Mouse (Mus musculus) erythroblast, embryonic 14.5 days (primary cell): Measurements from ENCODE around the gene Akr1b3. TPM values are rescaled to one million over a fixed set of nuclear protein-coding genes. Genes with fewer than 3 reads are reported as not detected.

Source experiments
- H3K27me3 ChIP-seq: 2 replicates; pipeline ENCODE4 v1.6.1; 2012; ENCODE audit warnings: inconsistent platforms; ENCODE audit not compliant: control insufficient read depth
- H3K36me3 ChIP-seq: 2 replicates; pipeline ENCODE4 v1.6.1; 2012; ENCODE audit warnings: mild to moderate bottlenecking, inconsistent platforms; ENCODE audit not compliant: control insufficient read depth
- H3K4me1 ChIP-seq: 2 replicates; pipeline ENCODE4 v1.6.1; 2012; ENCODE audit warnings: inconsistent platforms; ENCODE audit not compliant: control insufficient read depth
- H3K4me3 ChIP-seq: replicated peaks from 2 replicates; pipeline ENCODE3; 2012; ENCODE audit warnings: moderate library complexity, mild to moderate bottlenecking, inconsistent platforms
- H3K9me3 ChIP-seq: 2 replicates; pipeline ENCODE4 v1.6.1; 2012; ENCODE audit warnings: low read length, inconsistent platforms, mixed read lengths; ENCODE audit not compliant: control insufficient read depth
- GATA1 ChIP-seq: IDR thresholded peaks from 2 replicates; pipeline ENCODE4 v1.6.1; 2012; ENCODE audit warnings: low read length, inconsistent platforms, mixed read lengths
- TAL1 ChIP-seq: IDR thresholded peaks from 3 replicates; pipeline ENCODE4 v1.6.1; 2012; ENCODE audit warnings: low read length, inconsistent platforms, mixed read lengths
- polyA plus RNA-seq: library from polyadenylated mRNA; stranded (reverse); fragments of >175 nt; gene quantifications from 2 replicates; pipeline ENCODE4 v1.2.3, GENCODE M21; 2012

Gene Akr1b3
- polyA plus RNA-seq, 1 experiment = 0.54 TPM

DNA sequence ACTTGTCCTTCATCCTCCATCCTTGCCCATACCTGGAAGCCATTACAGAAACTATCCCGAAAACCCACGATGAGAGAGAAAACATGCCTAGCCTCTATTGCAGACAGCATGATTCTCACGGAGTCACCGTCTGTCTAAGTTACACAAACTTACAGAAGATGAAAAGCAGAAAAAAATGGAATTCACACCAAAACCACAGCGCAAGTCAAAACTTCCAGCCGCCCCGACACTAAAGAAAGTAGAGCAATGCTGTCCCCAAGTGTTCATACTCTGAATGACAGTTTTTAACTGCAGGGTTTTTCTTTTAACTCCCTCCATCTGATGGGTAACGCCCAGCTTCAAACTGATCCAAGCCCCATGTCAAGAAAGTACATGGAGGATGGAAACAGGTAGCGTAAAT is 39.6 kb downstream of the Akr1b3 start:
- Histone ChIP-seq H3K4me1 (no peaks in the 10 kb centered on the region), H3K4me3 (no peak overlapping the region), H3K9me3 (no peaks in the 10 kb centered on the region), H3K36me3 (no peaks in the 10 kb centered on the region), H3K27me3 (no peaks in the 10 kb centered on the region)
- no peak for TF ChIP-seq TAL1
- no peak for TF ChIP-seq GATA1

DNA sequence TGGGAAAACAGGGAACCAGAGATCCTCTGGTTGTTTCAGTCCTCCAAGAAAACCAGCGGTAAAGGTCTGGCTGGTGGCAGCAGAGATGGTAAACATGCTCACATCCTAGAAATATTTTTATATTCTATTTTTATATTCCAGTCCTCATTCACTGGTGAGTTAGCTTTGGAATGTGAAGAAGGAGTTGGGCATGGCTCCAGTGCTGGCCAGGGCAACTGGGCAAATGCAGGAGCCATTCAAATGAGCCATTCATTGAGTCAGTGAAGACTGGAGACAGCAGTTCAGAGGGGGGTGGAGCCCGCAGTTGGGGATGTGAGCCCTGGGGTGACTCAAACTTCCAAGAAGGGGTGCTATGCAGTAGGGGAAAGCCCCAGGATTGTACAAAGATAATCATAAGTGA is 42.9 kb downstream of the Akr1b3 start:
- Histone ChIP-seq H3K4me1 (no peaks in the 10 kb centered on the region), H3K27me3 (no peaks in the 10 kb centered on the region), H3K9me3 (no peaks in the 10 kb centered on the region), H3K4me3 (no peak overlapping the region), H3K36me3 (no peaks in the 10 kb centered on the region)
- TF ChIP-seq GATA1 (no peak), TAL1 (no peak)

DNA sequence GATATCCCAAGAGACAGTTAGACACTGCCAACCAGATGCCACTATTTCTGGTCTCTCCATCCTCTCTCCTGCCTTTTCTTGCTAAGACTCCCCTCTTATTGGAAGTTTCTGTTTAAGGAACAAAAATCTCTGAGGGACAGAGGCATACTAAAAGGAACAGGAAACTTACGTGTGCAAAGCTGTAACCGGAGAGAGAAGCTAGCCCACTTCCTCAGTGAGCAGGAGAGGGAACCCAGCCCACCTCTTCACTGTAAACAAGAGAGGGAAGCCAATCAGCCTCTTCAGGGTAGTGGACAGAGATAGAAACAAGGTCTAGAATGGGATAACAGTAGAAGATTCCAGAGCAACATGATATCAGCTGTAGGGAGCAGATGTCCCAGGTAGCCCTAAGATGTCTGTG is 44.2 kb downstream of the Akr1b3 start:
- no peaks in the 10 kb centered on the region for H3K9me3 ChIP-seq
- no peaks in the 10 kb centered on the region for H3K36me3 ChIP-seq
- H3K4me3 ChIP-seq = no peak overlapping the region
- no peaks in the 10 kb centered on the region for H3K4me1 ChIP-seq
- no peak for TF ChIP-seq TAL1
- no peak for TF ChIP-seq GATA1
- no peaks in the 10 kb centered on the region for H3K27me3 ChIP-seq

DNA sequence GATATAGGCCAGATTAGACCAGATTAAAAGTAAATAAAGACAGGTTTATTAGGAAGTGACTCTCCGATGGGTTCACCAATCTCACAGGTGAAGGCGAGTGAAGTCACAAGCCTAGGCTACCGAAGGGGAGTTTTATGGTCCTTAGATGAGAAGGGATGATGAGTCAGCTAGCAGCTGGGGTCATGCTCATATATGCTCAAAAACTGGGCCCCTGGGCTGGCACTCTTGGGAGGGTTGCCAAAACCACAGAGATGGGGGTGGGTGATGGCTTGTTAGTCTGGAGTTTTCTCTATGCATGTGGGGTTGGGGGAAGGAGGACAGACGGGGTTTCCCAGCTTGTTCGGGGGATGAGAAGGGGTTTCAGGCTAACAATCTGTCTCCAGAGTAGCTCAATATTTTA is 44.8 kb downstream of the Akr1b3 start:
- no peak for TF ChIP-seq TAL1
- TF ChIP-seq GATA1 = no peak
- Histone ChIP-seq H3K9me3 (no peaks in the 10 kb centered on the region), H3K36me3 (no peaks in the 10 kb centered on the region), H3K4me3 (no peak overlapping the region), H3K27me3 (no peaks in the 10 kb centered on the region), H3K4me1 (no peaks in the 10 kb centered on the region)

DNA sequence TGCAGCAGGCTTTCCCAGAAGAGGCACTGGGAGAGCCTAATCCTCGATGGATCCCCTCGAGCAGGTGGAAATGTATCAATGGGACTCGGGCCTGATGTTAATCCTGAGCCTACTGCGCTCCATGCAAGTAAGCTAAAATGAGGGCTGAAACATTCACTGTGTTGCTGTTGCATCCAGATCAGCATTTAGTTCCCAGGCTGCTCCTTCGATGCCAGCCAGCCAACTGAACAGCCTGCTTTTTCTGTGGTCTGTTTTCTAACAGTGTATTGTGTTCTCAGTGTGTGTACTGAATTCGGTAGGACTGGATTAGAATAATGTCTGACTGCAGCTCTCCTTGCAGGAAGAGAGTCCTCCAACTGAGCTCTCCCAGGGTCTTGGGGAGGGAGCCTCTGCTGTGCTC is 46.6 kb downstream of the Akr1b3 start:
- H3K4me1 ChIP-seq = no peaks in the 10 kb centered on the region
- TF ChIP-seq GATA1 (no peak), TAL1 (no peak)
- H3K36me3 ChIP-seq = no peaks in the 10 kb centered on the region
- H3K27me3 ChIP-seq = no peaks in the 10 kb centered on the region
- H3K9me3 ChIP-seq = no peaks in the 10 kb centered on the region
- H3K4me3 ChIP-seq = no peak overlapping the region

DNA sequence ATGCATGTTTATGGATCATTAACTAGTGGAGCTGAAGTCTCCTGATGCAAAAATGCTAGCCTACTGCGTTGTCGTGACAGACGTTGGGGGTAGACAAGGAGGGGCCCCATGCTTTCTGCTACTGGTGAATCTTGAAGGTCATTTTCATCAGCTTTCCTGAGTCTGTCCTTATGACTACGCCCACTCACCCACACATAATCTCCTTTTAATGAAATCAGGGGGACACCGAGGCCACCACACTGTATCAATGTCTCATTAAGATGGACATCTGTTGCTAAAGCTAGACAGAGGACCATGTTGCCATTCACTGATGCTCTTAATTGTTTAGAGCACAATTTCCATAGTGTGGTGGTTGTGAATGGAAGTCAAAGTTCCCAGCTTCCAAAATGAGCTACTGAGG is 58.7 kb downstream of the Akr1b3 start:
- Histone ChIP-seq H3K36me3 (no peaks in the 10 kb centered on the region), H3K27me3 (no peaks in the 10 kb centered on the region), H3K4me3 (no peak overlapping the region), H3K9me3 (no peaks in the 10 kb centered on the region), H3K4me1 (no peaks in the 10 kb centered on the region)
- no peak for TF ChIP-seq GATA1
- no peak for TF ChIP-seq TAL1

Other genes starting within 250 kb of the Akr1b3 start
- gene Slc35b4, start 140.4 kb downstream of the Akr1b3 start, polyA plus RNA-seq = 0.08 and 0.10 TPM in 2 replicates
- gene Akr1b8, start 36.6 kb upstream of the Akr1b3 start, polyA plus RNA-seq = not detected in 2 replicates
- not detected in 2 replicates for gene Akr1b10, start 66.7 kb upstream of the Akr1b3 start, polyA plus RNA-seq
- gene Akr1b7, start 94.9 kb upstream of the Akr1b3 start, polyA plus RNA-seq = not detected in 2 replicates
- 17.4 and 34.1 TPM in 2 replicates for gene Bpgm, start 158.7 kb upstream of the Akr1b3 start, polyA plus RNA-seq